Mouse (Mus musculus) ES-Bruce4 (cell line): Measurements from ENCODE around the gene Tbx5.

Experiments used
- CTCF ChIP-seq: IDR thresholded peaks from one replicate; pipeline ENCODE4 v1.8.1; 2011; ENCODE audit warnings: low read depth, low read length
- POLR2A ChIP-seq: IDR thresholded peaks from one replicate; pipeline ENCODE4 v1.8.1; 2011; ENCODE audit warnings: low read length; ENCODE audit not compliant: insufficient read depth

DNA sequence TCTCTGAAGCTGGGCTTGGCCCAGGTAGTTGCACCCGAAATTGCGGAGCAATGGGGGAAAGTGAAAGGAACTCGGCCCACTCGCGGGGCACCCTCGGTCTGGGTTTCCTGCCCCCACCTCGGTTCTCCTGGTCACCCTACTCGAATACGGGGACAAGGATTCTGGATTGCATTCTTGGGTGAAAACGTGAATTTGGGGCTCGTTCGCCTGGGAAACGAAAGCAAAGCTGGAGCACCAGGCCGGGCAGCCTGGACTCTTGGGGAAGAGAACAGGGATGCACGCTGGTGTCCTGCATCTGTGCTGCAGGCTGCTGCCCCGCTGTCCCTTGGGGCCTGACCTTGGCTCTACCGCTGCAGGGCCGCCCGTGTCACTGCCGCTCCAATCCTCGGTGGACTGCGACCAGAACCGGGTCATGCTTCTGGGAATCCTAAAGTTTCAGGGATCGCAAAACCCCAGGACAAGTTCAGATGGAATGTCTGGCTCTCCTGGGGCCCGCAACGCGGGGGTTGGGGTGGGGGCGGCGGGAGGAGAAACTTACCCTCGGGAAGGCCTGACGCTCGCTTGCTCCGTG lies 1.2 kb upstream of the Tbx5 start:
- TF ChIP-seq POLR2A (no peak), CTCF (no peak)
